Mouse (Mus musculus) bone marrow, adult 2 months (tissue): ENCODE measurements at regions not wholly inside any gene's neighbourhood (a gene's known extent, or its start where the extent isn't known, plus 50 kb on each side); places are given as distances from the start of the nearest gene placed in this dataset.

ENCODE experiments used
- CTCF ChIP-seq: fragments of 200-500 bp; IDR thresholded peaks from 2 replicates; pipeline ENCODE4 v1.5.1; 2011; ENCODE audit warnings: low read length, control low read depth; ENCODE audit not compliant: control insufficient read depth, insufficient read depth
- POLR2A ChIP-seq: fragments of 200-500 bp; IDR thresholded peaks from 2 replicates; pipeline ENCODE4 v1.6.1; 2011; ENCODE audit warnings: low read depth, mild to moderate bottlenecking, control low read depth, low read length, borderline replicate concordance; ENCODE audit not compliant: control insufficient read depth

DNA sequence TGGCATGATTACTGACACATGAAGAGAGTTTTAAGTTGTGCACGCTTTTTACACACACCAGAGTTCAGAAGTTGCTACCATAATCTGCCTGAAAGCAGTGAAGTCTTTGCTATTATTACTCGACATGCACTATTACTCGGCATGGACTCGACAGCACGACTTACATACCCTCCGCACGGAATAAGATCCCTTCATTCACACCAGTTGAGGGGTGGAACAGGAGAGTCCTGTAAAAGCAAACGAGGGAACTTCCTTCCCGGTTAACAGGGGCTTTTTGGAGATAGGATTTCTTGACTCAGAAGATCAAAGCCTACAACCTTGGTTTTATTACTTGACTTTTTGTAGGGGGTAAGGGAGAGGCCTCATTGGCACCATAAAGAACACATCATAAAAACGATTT is 416.4 kb upstream of the Nr5a2 start:
- TF ChIP-seq CTCF: no peak
- no peak for TF ChIP-seq POLR2A
